Mouse (Mus musculus) heart, postnatal 0 days (tissue): ENCODE data around the gene Kcnh3.

Experiments used
- CTCF ChIP-seq: IDR thresholded peaks from 2 replicates; pipeline ENCODE4 v1.5.1; 2016; ENCODE audit warnings: antibody characterized with exemption, control low read depth, low read depth
- EP300 ChIP-seq: IDR thresholded peaks from 2 replicates; pipeline ENCODE4 v1.6.1; 2016; ENCODE audit warnings: antibody characterized with exemption, low read depth

- TF ChIP-seq CTCF (no peak), EP300 (no peak)
Observed at GRCm38 (mm10) chr15:99233719-99234118, 9.1 kb downstream of the Kcnh3 start.
